Mouse (Mus musculus) urinary bladder, adult 18-20 months (tissue): Measurements from ENCODE around the gene Treml1.

Source experiments
- DNase-seq, 2 experiments: peaks; one replicate each; pipeline ENCODE4 v3.0.0; 2022; ENCODE audit warnings: low spot score in 2 of 2, mixed read lengths in 2 of 2

Gene Treml1

DNA sequence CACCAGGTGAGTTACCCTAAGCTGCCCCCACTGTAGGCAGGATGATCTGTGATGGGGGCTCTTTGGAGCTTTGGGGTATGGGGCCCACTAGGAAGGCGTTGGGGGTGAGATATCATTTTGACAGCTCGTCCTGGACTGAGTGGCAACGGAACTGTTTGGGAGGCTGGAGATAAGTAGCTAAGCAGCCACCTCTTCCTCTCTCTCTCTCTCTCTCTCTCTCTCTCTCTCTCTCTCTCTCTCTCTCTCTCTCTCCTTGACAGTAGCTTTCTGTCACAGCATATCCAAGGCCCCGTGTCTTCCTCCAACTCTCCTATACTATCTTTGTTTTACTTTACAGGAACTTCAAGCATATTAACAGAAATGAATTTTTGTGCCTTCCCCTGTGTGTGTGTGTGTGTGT, 746 bp downstream of the Treml1 start:
- no peak for DNase-seq

DNA sequence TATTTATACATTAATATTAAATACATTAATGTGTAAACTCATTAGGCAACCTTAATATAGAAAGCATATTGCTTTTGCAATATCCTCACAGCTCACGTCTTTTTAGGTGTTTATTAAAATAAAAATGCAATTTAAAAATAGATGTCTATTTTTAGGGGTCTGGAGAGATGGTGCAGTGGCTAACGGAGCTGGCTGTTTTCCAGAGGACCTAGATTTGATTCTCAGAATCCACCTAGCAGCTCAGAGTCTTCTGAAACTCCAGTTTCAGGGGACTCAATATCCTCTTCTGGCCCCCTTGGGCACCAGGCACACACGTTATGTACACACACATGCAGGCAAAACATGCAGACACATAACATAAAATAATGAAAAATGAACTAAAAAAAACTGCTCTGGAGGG, 2.6 kb downstream of the Treml1 start:
- DNase-seq, result no peak

DNA sequence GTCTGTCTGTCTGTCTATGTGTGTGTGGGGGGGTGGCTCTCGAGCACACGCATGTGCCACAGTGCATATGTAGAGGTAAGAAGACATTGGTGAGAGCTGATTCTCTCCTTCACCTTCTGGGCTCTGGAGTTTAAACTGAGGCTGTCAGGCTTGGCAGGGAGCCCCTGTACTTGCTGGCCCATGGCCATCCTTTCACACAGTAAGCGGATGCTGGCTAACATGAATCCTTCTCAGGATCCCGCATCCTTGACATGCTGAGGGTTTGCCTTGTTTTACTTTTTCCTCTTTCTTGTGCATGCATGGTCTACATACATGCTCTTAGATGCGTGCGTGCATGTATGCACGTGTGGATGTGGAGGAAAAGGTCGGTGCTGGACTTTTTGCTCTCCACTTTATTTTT, 3.2 kb downstream of the Treml1 start:
- no peak for DNase-seq

DNA sequence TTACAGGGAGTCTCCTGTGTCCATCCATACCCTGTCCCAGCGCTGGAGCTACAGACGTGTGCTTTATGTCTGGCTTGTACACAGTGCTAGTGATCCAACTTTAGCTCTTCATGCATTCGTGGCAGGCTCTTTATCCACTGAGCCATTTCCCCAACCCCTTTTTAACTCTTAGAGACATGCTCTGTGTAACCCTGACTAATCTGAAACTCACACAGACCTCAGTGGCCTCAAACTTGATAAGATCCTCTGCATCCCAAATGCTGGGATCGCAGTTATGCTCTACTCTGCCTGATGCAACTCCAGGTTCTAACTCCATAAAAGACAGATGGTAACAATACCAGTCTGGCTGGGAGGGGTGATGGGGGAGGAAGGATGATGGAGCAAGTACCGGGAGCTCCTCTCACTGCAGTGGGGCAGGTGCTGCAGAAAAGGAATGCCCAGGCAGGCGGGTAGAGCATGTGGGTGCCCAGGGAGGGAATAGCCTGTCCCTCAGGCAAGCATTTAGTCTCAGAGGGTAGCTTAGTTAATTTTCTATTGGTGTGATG, 3.8 kb downstream of the Treml1 start:
- no peak for DNase-seq

DNA sequence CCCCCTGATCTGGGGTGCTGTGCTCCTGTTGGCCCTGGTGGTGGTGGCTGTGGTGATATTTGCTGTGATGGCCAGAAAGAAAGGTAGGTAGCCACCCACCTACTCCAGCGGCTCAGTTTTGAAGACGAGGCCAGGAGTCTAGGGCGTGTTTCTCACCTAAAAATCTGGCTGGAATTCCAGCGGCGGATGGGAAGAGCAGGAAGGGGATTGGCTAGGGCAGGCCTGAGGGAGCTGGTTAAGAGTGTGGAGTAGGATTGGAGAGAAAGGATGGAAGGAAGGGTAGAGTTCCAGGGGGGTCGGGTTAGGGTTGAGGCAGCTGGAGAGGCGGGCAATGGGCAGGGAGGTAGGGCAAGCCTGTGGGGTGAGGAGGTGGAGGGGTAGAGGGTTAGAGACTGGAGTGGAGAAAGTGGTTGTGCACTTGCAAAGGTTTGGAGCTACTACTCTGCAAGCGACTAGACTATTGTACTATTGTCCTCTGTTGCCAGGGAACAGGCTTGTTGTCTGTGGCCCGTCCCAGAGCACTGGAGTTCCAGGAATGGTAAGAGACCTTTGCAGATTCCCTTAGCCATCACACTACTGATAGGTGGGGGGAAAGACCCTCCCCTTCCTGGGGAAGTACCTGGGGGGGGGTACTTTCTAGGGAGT, 5.9 kb downstream of the Treml1 start:
- DNase-seq, result no peak

DNA sequence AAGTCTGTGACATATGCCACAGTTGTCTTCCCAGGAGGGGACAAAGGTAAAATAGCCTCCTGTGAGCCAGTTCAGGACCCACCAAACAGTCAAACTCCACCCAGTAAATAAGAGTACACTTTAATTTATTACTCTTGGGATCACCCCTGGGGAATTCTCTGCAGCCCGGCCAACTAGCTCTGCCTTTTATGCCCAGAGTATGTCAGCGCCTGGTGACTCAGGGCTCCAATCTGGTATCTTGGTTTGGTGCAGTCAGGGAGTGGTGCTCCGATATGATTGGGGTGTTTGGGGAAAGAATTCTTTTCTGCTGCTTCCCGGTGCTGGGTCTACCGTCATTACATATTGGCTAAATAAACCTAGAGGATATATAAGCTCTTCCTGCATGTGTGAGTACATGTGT, 7.1 kb downstream of the Treml1 start:
- peak in 1 of 2 experiments; percentile 7 for DNase-seq

DNA sequence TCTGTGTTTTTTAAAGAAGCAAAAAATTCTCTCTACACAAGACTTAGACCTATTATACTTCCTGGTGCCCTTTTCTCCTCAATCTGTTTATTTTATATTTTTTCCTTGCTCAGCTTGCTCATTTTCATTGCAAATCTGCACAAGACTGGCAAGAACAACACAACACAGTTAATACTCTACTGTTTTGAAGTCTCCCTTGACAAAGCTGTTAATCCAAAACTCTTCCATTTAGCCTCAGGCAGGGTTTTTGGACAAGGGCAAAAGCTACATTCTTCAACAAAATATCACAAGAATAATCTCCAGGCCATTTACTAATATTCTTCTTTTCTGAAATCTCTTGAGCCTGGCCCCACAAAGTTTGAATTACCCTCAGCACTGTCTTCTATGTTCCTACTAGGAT, 11.9 kb downstream of the Treml1 start:
- no peak for DNase-seq

DNA sequence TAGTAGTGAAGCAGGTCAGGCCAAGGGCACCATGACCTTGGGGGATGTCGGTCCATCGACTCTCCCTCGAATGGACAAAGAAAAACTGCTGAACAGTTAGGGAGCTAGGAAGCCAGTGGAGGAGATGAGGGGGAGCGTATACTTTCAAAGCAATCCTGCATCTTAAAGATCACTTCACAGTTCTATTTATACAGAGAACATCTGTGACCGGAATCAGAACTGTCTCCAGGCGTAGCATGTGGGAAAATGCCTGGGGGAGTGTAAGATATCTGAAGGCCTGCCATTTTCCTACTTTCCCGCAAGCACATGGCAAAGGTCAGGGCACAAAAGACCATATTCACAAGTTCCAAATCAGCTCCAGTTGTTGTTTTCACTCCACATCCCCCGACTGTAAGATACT, 13.3 kb downstream of the Treml1 start:
- no peak for DNase-seq

DNA sequence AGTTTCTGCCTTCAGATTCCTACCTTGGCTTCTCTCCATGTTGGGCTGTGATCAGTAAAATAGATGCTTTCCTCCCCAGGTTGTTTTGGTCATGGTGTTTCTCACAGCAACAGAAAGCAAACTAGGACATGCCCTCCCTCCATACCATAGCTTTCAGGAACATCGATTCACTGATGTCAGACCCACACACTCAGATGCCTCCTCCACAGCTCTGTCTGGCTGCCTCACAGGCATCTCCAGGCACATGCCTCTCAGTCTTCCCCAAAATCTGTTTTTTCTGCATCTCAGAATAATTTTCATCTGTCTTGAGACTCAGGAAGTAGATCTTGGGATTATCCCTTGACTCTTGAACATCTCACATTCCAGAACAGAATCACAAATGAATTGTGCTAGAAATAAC, 16.4 kb downstream of the Treml1 start:
- DNase-seq, result no peak

DNA sequence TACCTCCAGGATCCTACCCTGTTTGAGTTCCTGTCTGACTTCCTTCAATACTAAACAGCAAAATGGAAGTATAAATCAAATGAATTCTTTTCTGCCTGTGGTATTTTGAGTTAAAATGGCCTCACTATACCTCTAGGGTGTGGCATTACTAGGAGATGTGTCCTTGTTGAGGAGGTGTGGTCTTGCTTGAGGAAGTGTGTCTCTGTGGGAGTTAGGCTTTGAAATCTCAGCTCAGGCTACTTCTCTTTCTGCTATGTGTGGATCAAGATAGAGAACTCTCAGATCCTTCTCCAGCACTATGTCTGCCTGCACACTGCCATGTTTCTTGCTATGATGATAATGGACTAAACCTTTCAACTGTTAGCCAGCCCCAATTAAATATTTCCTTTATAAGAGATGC, 19.3 kb downstream of the Treml1 start:
- DNase-seq, result no peak

DNA sequence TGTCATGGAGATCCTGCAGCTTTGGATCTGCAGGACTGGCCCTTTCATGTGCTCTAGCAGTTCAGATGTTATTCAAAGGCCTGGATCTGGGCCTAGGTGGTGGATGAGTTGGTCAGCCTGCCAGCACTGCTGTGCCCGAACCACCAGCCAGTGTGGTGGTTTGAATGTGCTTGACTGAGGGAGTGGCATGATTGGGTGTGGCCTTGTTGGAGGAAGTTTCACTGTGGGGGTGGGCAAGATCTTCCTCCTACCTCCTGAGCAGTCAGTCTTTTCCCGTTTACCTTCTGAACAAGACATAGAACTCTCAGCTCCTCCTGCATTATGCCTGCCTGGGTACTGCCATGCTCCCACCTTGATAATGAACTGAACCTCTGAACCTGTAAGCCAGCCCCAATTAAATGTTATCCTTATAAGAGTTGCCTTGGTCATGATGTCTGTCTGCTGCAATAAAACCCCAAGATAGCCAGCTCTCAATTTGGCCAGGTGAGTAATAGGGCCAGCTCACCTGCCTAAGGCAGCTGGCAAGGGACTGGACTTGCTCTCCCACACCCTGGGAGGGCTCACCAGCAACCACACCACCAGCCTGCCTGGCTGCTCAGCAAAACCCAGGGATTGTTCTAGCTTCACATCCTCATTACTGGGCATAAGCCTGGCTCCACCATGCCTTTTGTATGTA, 26.2 kb downstream of the Treml1 start:
- no peak for DNase-seq

DNA sequence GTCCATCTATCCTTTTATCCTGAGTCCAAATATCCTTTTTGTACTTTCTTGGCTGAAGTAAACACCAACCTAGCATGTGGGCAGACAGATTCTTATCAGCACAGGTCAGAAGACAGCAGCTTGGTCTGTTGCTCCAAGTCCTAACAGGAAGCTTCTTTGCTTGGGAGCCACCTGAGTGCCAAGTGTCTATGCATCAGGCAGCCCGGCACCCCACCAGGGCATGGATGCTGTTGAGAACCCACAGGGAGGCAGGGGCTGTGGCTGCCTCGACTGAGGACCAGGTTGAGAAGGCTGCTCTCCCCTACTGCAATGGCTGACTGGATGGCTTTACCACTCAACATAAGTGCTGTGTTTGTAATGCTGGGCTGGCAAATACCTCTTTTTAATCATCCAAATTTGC, 28.9 kb downstream of the Treml1 start:
- DNase-seq, result no peak

DNA sequence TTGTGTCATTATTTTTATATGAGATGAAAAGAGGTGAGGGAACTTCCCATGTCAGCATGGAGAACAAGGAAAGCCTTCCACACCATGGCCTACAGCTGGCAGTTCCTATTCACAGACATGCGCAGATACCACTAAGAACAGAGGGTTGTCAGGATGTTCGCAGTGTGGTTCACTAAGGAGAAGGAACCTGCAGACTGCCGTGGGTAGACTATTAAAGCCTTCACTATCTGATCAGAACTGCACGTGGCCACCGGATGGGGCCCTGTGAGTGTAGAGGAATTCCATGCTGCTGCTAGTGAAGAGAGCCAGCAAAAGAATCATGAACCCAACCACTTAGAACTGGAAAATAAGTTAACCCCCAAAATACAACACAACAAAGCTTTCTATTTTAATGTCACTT, 29.7 kb downstream of the Treml1 start:
- no peak for DNase-seq

DNA sequence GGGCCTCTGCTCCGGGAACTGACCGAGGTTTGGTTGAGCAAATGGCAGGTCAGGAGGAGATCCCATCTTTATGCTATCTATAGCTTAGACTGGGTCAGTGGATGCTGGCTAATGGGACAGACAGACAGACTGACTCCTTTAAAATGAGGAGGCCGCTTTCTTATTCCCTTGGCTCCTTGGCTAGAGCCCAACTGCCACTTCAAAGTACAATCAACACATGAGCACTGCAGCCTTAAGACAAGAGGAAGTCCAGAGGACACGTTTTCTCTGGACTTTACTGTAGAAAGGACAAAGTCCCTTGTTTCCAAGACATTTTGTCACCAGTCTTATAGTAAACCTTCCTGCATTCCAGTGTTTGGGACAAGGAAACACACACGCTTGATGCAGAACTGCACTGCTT, 31.7 kb downstream of the Treml1 start:
- DNase-seq, result no peak

DNA sequence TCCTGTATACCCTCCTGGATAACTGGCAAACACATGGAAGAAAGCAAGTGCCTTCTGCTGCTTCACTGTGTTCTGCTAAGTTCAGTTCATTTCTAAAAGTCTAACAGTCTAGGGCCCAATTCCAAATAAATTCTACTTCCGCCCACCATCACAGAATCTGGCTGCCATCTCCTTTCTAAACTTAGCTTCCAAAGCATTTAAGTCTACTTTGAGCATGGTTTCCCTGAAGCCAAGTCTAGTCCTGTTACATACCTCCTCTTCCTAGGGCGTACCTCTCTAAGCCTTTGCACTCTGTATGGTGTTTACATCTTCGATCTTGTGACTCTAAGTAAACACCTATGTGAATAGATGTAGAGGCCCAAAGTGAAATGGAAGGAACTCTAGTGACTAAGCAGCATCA, 32.9 kb downstream of the Treml1 start:
- DNase-seq, result no peak

DNA sequence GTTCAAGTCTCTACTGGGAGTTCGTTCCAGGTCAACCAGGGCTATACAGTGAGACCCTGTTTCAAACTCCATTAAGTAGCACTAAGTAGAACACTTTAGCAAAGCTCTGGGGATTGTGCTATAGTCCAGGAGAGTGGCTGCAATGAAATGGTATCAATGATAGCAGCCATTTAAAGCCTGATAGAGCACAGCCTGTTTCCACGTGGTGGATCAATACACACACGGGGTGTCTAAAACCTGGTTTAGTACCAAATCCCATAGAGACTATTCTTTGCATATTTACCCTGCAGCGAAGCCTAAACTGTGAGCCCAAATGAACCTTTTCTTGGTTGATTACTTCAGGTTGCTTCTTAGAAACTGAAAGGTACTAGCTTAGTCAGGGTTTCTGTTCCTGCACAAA, 42.0 kb downstream of the Treml1 start:
- no peak for DNase-seq

DNA sequence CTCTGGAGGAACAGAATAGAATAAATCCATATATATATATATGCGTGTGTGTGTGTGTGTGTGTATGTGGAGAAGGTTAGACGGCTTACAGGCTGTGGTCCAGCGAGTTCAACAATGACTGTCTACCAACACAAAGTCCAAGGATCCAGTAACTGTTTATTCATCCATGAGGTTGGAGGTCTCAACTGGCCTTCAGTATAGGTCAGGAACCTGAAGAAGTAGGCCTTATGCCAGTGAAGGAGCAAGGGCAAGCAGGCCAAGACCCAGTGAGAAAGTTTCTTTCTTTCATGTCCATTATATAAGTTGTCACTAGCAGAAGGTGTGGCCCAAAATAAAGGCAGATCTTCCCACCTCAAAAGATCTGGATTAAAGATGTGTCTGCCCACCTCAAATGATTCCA, 43.0 kb downstream of the Treml1 start:
- DNase-seq, result no peak

DNA sequence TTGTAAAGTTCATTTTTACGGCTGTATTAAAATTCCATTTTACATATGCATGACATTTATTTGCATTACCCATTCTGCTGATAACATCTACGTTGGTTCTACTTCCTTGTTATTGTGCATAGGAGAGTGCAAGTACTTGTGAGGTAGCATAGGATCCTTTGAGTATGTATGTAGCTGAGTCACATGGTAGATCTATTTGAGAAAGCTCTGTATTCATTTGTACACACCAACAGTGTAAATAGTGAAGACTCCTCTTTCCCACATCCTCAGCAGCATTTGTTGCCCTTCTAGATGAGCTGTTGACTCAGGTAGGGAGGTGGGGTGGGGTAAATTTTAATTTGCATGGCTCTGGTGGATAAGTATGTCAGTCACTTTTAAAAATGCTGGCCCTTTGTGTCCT, 44.1 kb downstream of the Treml1 start:
- no peak for DNase-seq

DNA sequence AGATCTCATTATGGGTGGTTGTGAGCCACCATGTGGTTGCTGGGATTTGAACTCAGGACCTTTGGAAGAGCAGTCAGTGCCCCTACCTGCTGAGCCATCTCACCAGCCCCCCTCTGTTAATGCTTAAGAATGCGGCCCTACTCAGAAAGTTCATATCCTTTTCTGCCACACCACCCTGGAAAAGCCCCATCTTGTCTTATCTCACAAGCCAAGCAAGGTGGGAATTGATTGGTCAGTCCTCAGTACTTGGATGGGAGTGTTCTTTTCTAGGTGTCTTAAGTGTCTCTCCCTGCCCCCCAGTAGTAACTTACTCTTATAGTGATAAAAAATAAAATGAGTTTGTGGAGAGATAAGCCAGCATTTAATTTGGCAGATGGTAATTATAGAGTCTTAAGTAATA, 45.0 kb downstream of the Treml1 start:
- DNase-seq, result no peak

DNA sequence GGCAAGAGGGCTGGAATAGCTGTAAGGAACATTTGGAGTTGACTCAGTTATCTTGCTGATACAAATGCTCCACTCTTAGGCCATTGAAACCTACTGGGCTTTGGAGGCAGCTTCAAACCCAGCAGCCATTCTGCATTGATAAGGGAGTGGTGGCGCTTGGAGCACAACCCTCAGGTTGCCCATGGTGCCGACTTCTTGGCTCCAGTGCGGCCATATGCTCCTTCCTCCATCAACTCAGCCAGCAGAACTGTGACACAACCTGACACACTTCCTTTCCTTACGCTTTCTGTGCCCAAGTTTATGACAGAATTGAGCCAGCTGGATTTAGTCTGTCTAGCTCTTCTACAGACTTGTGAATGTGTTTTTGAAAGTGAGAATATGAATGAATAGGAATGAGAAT, 47.4 kb downstream of the Treml1 start:
- no peak for DNase-seq

DNA sequence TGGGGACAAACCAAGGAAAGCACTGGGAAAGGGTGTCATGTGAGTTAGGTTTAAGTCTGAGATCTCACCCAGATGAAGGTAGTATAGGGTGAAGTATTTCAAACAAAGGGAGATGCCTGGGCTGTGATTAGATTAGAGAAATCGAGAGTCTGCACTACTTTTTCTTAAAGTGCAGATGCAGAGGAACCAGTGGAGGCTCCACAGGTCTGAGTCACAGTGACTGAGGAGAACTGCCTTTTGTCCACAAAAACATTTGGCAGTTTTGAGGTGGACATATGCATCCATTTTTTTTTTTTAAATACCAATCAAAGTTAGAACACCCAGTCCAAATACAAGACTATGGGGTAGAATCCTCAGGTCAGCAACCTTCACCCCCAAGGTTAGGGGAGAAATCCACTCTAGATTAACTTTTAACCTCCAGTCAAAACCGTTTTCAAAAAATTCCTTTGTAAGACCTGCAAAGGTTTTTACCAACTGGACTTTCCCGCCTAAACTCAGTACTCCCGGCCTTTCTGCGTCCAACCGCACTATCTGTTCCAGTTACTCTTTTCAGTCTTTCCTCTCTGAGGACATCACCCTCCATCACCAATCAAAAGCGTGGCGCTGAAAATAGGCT, 48.3 kb downstream of the Treml1 start:
- DNase-seq, result no peak

DNA sequence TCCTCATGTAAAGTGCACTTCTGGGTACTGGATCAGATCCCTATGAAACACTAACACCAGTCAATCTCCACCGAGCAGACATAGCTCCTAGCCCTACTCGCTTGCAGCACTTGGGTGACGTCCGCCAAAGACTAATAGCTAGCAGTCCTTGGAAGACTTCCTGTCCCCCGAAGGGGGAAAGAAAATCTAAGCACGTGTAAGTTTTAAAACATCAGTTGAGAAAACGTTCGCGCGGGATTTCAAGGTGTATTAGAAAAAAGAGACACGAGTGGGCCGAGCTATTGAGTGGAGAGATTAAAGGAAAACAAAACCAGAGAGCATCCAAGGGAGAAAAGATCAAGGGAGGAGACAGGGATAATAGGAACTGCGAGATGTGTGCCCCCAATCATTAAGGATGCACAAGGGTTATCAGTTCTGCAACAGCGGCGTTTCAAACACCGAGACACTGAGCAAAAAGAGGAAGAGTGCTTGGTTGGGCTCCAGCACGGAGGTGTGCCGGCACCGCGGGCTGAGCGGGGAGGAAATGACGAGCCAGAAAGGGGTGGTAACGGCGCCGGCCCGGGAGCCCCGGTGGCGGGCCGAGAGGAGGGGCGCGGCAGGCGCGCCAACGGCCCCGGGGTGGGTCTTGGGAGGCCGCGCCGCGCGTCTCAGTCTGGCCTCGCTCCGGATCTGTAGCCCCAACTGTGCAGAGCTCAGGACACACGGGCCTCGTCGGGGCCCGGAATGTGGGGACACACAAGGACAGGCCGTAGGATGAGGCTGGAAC, 49.0 kb downstream of the Treml1 start:
- DNase-seq, result peak; percentile 50 to 52
